Mouse (Mus musculus) ES-Bruce4 (cell line): ENCODE measurements around the gene Fdx1.

Experiments used
- CTCF ChIP-seq: IDR thresholded peaks from one replicate; pipeline ENCODE4 v1.8.1; 2011; ENCODE audit warnings: low read depth, low read length
- EP300 ChIP-seq: IDR thresholded peaks from 2 replicates; pipeline ENCODE4 v1.6.1; 2011; ENCODE audit warnings: low read depth, low read length; ENCODE audit not compliant: insufficient read depth
- POLR2A ChIP-seq: IDR thresholded peaks from one replicate; pipeline ENCODE4 v1.8.1; 2011; ENCODE audit warnings: low read length; ENCODE audit not compliant: insufficient read depth

GRCm38 (mm10) chr9:51950225-51950624, 13.1 kb downstream of the Fdx1 start:
- TF ChIP-seq CTCF (no peak), EP300 (no peak), POLR2A (no peak)
